Mouse (Mus musculus) erythroid progenitor cell, adult 5-6 weeks (primary cell): Measurements from ENCODE around the gene Rxfp2. TPM values are rescaled to one million over a fixed set of nuclear protein-coding genes. Genes with fewer than 3 reads are reported as not detected.

Source experiments
- ATAC-seq: replicated peaks from 2 replicates; pipeline ENCODE4 v1.8.0; 2016; ENCODE audit warnings: moderate number of reproducible peaks, mild to moderate bottlenecking, moderate TSS enrichment, inconsistent platforms; ENCODE audit not compliant: poor library complexity, low FRiP score, severe bottlenecking
- total RNA-seq, 2 experiments: library from RNA; stranded (forward) in 1 of 2; stranded (reverse) in 1 of 2; fragments of 150-400 nt in 1 of 2; fragments of 186-747, 209-891 nt in 1 of 2; gene quantifications; 2 replicates each; pipeline versions ENCODE4 v1.2.3 to v1.2.4; 2015 to 2017; ENCODE audit warnings: low replicate concordance in 2 of 2

The Rxfp2 gene
- total RNA-seq, 2 experiments from 2014 or later = not detected

GRCm38 (mm10) chr5:150098754-150099153 lies 80.3 kb downstream of the Rxfp2 start:
- ATAC-seq = no peak

- ATAC-seq = no peak
Observed at GRCm38 (mm10) chr5:150101789-150102188, 83.3 kb downstream of the Rxfp2 start.

GRCm38 (mm10) chr5:150106358-150106757 lies 87.9 kb downstream of the Rxfp2 start:
- ATAC-seq = no peak

- no peak for ATAC-seq
Observed at GRCm38 (mm10) chr5:150111236-150111635, 92.8 kb downstream of the Rxfp2 start.

GRCm38 (mm10) chr5:150114007-150114406 lies 95.5 kb downstream of the Rxfp2 start:
- ATAC-seq = no peak

- no peak for ATAC-seq
Observed at GRCm38 (mm10) chr5:150114778-150115177, 96.3 kb downstream of the Rxfp2 start.

- no peak for ATAC-seq
Observed at GRCm38 (mm10) chr5:150115271-150116092, 97.0 kb downstream of the Rxfp2 start.

GRCm38 (mm10) chr5:150116216-150116905 lies 97.9 kb downstream of the Rxfp2 start:
- ATAC-seq = no peak

GRCm38 (mm10) chr5:150116906-150117216 lies 98.4 kb downstream of the Rxfp2 start:
- no peak for ATAC-seq

- no peak for ATAC-seq
Observed at GRCm38 (mm10) chr5:150118124-150118454, 99.6 kb downstream of the Rxfp2 start.

- ATAC-seq = peak; percentile 95
Observed at GRCm38 (mm10) chr5:150118455-150119241, 100.2 kb downstream of the Rxfp2 start, which contains the start of gene Fry. Gene Fry (plus strand): TSS chr5:150118645.

- ATAC-seq = no peak
Observed at GRCm38 (mm10) chr5:150120676-150121075, 102.2 kb downstream of the Rxfp2 start.

GRCm38 (mm10) chr5:150122095-150122494 lies 103.6 kb downstream of the Rxfp2 start:
- ATAC-seq = no peak

- no peak for ATAC-seq
Observed at GRCm38 (mm10) chr5:150122571-150122970, 104.1 kb downstream of the Rxfp2 start.

- no peak for ATAC-seq
Observed at GRCm38 (mm10) chr5:150125920-150126319, 107.4 kb downstream of the Rxfp2 start.

GRCm38 (mm10) chr5:150128432-150128831 lies 110.0 kb downstream of the Rxfp2 start:
- ATAC-seq = no peak

GRCm38 (mm10) chr5:150130144-150130543 lies 111.7 kb downstream of the Rxfp2 start:
- no peak for ATAC-seq

- no peak for ATAC-seq
Observed at GRCm38 (mm10) chr5:150131166-150131565, 112.7 kb downstream of the Rxfp2 start.
